Mouse (Mus musculus): ENCODE data around the gene Vmn2r26. TPM values are rescaled to one million over a fixed set of nuclear protein-coding genes. Genes with fewer than 3 reads are reported as not detected.
"Not testable (repeated sequence)": the region's sequence is repeated elsewhere in the genome, so short reads cannot be mapped to it uniquely, and the experiment has no call there.

Vmn2r26 gene
- not detected in 2 replicates for polyA plus RNA-seq (2016; fragmentation: Nextera tagmentation; extraction: Ambion mirVana)

- not testable (repeated sequence) for H3K4me3 ChIP-seq; H3K27me3 ChIP-seq (ENCODE audit: poor library complexity, severe bottlenecking); DNase-seq (ENCODE audit: extremely low spot score, low spot score); H3K36me3 ChIP-seq (replicated peaks); H3K9me3 ChIP-seq; H3K4me1 ChIP-seq; H3K27ac ChIP-seq
- 71% methylated on average over 1 of the region's 1 CpGs for WGBS
Measured at GRCm38 (mm10) chr6:124024268-124024667, at the start of gene Vmn2r26. Gene Vmn2r26 (plus strand): TSS chr6:124024568.

GRCm38 (mm10) chr6:124020841-124021240 is 3.5 kb upstream of the Vmn2r26 start:
- 64% methylated on average over 1 of the region's 1 CpGs for WGBS
- H3K27me3 ChIP-seq (ENCODE audit: poor library complexity, severe bottlenecking), result no peaks in the 10 kb centered on the region
- H3K4me3 ChIP-seq, result no peak overlapping the region
- H3K36me3 ChIP-seq (replicated peaks), result no peaks in the 10 kb centered on the region
- H3K27ac ChIP-seq, result no peak overlapping the region
- no peak for DNase-seq (ENCODE audit: extremely low spot score, low spot score)
- H3K4me1 ChIP-seq, result no peaks in the 10 kb centered on the region
- H3K9me3 ChIP-seq, result no peaks in the 10 kb centered on the region

GRCm38 (mm10) chr6:124048388-124048787 is 24.0 kb downstream of the Vmn2r26 start:
- DNase-seq (ENCODE audit: extremely low spot score, low spot score), result no peak
- no peak overlapping the region for H3K4me3 ChIP-seq
- H3K36me3 ChIP-seq (replicated peaks), result no peaks in the 10 kb centered on the region
- no peaks in the 10 kb centered on the region for H3K27me3 ChIP-seq (ENCODE audit: poor library complexity, severe bottlenecking)
- no peak overlapping the region for H3K27ac ChIP-seq
- no peaks in the 10 kb centered on the region for H3K4me1 ChIP-seq
- no peaks in the 10 kb centered on the region for H3K9me3 ChIP-seq

GRCm38 (mm10) chr6:124053611-124054010 is 29.2 kb downstream of the Vmn2r26 start:
- not testable (repeated sequence) for H3K9me3 ChIP-seq

GRCm38 (mm10) chr6:124102334-124102733 is 78.0 kb downstream of the Vmn2r26 start:
- WGBS, result 81% methylated on average over 4 of the region's 4 CpGs
- no peak overlapping the region for H3K4me3 ChIP-seq
- H3K36me3 ChIP-seq (replicated peaks), result no peaks in the 10 kb centered on the region
- H3K4me1 ChIP-seq, result no peaks in the 10 kb centered on the region
- H3K27ac ChIP-seq, result no peak overlapping the region
- no peaks in the 10 kb centered on the region for H3K9me3 ChIP-seq
- H3K27me3 ChIP-seq (ENCODE audit: poor library complexity, severe bottlenecking), result no peaks in the 10 kb centered on the region
- DNase-seq (ENCODE audit: extremely low spot score, low spot score), result no peak

More at GRCm38 (mm10) chr6:124053611-124054010, 29.2 kb downstream of the Vmn2r26 start:
- H3K4me1 ChIP-seq; H3K36me3 ChIP-seq (replicated peaks); H3K4me3 ChIP-seq; H3K27me3 ChIP-seq (ENCODE audit: poor library complexity, severe bottlenecking); DNase-seq (ENCODE audit: extremely low spot score, low spot score); H3K27ac ChIP-seq: not testable (repeated sequence)

Other genes with a start within 250 kb of the Vmn2r26 start
- not detected in 2 replicates for gene Vmn2r24, start 245.7 kb upstream of the Vmn2r26 start, polyA plus RNA-seq (2016; fragmentation: Nextera tagmentation; extraction: Ambion mirVana)
- not detected in 2 replicates for gene Vmn2r25, start 171.1 kb upstream of the Vmn2r26 start, polyA plus RNA-seq (2016; fragmentation: Nextera tagmentation; extraction: Ambion mirVana)
- not detected in 2 replicates for gene Vmn2r27, start 207.3 kb downstream of the Vmn2r26 start, polyA plus RNA-seq (2016; fragmentation: Nextera tagmentation; extraction: Ambion mirVana)